Comparison of ENCODE assay signal across 9 mouse cellular contexts in the genomic region with DNA sequence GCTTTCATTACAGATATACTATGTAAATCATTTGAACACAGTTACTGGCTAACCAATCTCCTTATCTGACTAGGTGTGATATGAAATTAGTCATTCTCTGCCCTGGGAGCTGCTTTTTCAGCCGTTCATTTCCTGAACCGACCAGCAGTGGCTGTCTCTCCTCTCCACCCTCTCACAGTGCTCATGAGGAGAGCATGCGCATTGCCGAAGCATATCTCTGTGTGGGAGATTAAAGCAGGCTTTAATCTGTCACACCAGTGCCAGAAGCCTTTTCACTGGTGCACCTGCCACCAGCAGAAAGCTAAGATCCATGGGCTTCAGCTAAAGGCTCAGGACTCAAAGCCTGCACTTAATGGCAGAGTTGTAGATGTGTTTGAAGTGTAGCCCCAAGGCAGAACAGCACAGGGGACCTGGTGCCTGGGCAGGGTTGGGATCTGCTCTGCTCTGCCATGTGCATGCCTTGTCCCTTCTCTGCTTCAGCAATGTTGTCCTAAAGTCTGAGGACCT. TPM values are rescaled to one million over a fixed set of nuclear protein-coding genes. Genes with fewer than 3 reads are reported as not detected.
DNase-seq lines count a peak whose midpoint lies in the region; ATAC-seq lines count a peak whose summit lies in the region.
"Had no signal": no experiment of that assay in that cellular context is flagged by ENCODE, and none has a peak within 500 bp of the region (broad histone marks: within the 10 kb centered on the region; RNA-seq: fewer than 3 reads in every experiment).

No protein-coding gene starts in this region.

- H3K9ac ChIP-seq in heart, embryonic 12.5 days, result no peak overlapping the region

- peaks cover 53% of the 10 kb centered on the region for H3K36me3 ChIP-seq in heart, embryonic 12.5 days
- H3K36me3 ChIP-seq in limb, embryonic 10.5 days, result peaks cover 90% of the 10 kb centered on the region

- H3K4me1 ChIP-seq in heart, embryonic 12.5 days (replicated peaks), result peaks cover 56% of the 10 kb centered on the region
- H3K4me1 ChIP-seq in limb, embryonic 10.5 days, result peaks cover 23% of the 10 kb centered on the region

- DNase-seq in heart, adult 9 months (ENCODE audit: low spot score in 2 of 2), result no peak
- peak; percentile 78 for DNase-seq in right cerebral cortex, adult 18-20 months
- DNase-seq in right cerebral cortex, postnatal 25 days, result no peak
- DNase-seq in limb, embryonic 10.5 days (ENCODE audit: low spot score), result no peak
- peak; percentile 51 for DNase-seq in thymus, postnatal 25 days
- no peak for DNase-seq in Muller cell, postnatal 12 days (ENCODE audit: inconsistent ontology term)
- DNase-seq in lung, postnatal 4 days, result no peak
- DNase-seq: cerebellum, postnatal 36 days had no signal

- WGBS in heart, embryonic 12.5 days, result 21% methylated on average over 4 of the region's 4 CpGs
- WGBS in limb, embryonic 10.5 days, result 79% methylated on average over 4 of the region's 4 CpGs

- H3K4me3 ChIP-seq in heart, embryonic 12.5 days, result no peak overlapping the region
- no peak overlapping the region for H3K4me3 ChIP-seq in limb, embryonic 10.5 days

- H3K27ac ChIP-seq in heart, embryonic 12.5 days (ENCODE audit: poor library complexity, severe bottlenecking), result peak overlapping the region; percentile 43; the same call in 1 of the 2 replicates
- H3K27ac ChIP-seq in limb, embryonic 10.5 days, result 0 out of 2 replicates have a peak overlapping the region, but pooled peaks have one; percentile 3

- no peak for ATAC-seq in heart, embryonic 12.5 days (ENCODE audit: insufficient number of reproducible peaks, low FRiP score)

- no peaks in the 10 kb centered on the region for H3K9me3 ChIP-seq in heart, embryonic 12.5 days (replicated peaks)
- no peaks in the 10 kb centered on the region for H3K9me3 ChIP-seq in limb, embryonic 10.5 days (replicated peaks)

- H3K27me3 ChIP-seq in heart, embryonic 12.5 days (replicated peaks), result no peaks in the 10 kb centered on the region
- no peaks in the 10 kb centered on the region for H3K27me3 ChIP-seq in limb, embryonic 10.5 days (ENCODE audit: low read depth, poor library complexity, severe bottlenecking)

- no peak overlapping the region for H3K4me2 ChIP-seq in heart, embryonic 12.5 days

RNA-seq across cellular contexts. Expression of gene BC034090, which starts 42.8 kb away (rescaled TPM):
- 9.0 and 9.6 TPM in 2 replicates for polyA plus RNA-seq in heart, embryonic 12.5 days (2016; fragmentation: Nextera tagmentation; extraction: Ambion mirVana)
- polyA plus RNA-seq in limb, embryonic 10.5 days (2016; fragmentation: Nextera tagmentation; extraction: Ambion mirVana), result 5.2 and 6.8 TPM in 2 replicates

RNA-seq across cellular contexts. Expression of gene Stx6, which starts 42.9 kb away (rescaled TPM):
- 62.1 and 69.5 TPM in 2 replicates for polyA plus RNA-seq in heart, embryonic 12.5 days (2016; fragmentation: Nextera tagmentation; extraction: Ambion mirVana)
- 83.1 and 95.4 TPM in 2 replicates for polyA plus RNA-seq in limb, embryonic 10.5 days (2016; fragmentation: Nextera tagmentation; extraction: Ambion mirVana)

RNA-seq across cellular contexts. Expression of gene Mr1, which starts 54.8 kb away (rescaled TPM):
- polyA plus RNA-seq in heart, embryonic 12.5 days (2016; fragmentation: Nextera tagmentation; extraction: Ambion mirVana), result 3.9 and 4.2 TPM in 2 replicates
- polyA plus RNA-seq in limb, embryonic 10.5 days (2016; fragmentation: Nextera tagmentation; extraction: Ambion mirVana), result 0.62 and 1.5 TPM in 2 replicates

Comparison
In these comparisons a context has a peak if more than half of its experiments do, and no peak if none do; other contexts are left out.
1. DNase-seq: peak in right cerebral cortex, adult 18-20 months (single experiment) and thymus, postnatal 25 days (single experiment); none in heart, adult 9 months (0 of 2), right cerebral cortex, postnatal 25 days (single experiment), limb, embryonic 10.5 days (single experiment), Muller cell, postnatal 12 days (single experiment) and lung, postnatal 4 days (0 of 2).